Comparison of ENCODE assay signal across 12 mouse cellular contexts in genomic region chr6:145457066-145457465, GRCm38 (mm10).
DNase-seq lines count a peak whose midpoint lies in the region; ATAC-seq and TF ChIP-seq lines count a peak whose summit lies in the region.
"Had no signal": no experiment of that assay in that cellular context is flagged by ENCODE, and none has a peak within 500 bp of the region (broad histone marks: within the 10 kb centered on the region; RNA-seq: fewer than 3 reads in every experiment).

No protein-coding gene starts in this region.

- H3K4me1 ChIP-seq in testis, adult 2 months (ENCODE audit: control insufficient read depth, insufficient read depth, low read length) = no peaks in the 10 kb centered on the region
- H3K4me1 ChIP-seq in thymus, adult 2 months (replicated peaks; ENCODE audit: control insufficient read depth, insufficient read depth, low read length) = no peaks in the 10 kb centered on the region

- no peaks in the 10 kb centered on the region for H3K27me3 ChIP-seq in testis, adult 2 months (ENCODE audit: control insufficient read depth, insufficient read depth, low read length)
- H3K27me3 ChIP-seq in thymus, adult 2 months (ENCODE audit: control insufficient read depth, insufficient read depth, low read length) = no peaks in the 10 kb centered on the region

- TF ChIP-seq CTCF in testis, adult 2 months (IDR thresholded peaks at IDR 0.05; ENCODE audit: control insufficient read depth, insufficient read depth, insufficient replicate concordance, low read depth, low read length) = no peak
- no peak for TF ChIP-seq CTCF in thymus, adult 2 months (IDR thresholded peaks at IDR 0.05; ENCODE audit: borderline replicate concordance, control insufficient read depth, extremely low read depth, insufficient read depth, low read length, poor library complexity)

- peak overlapping the region; percentile 10; the same call in 1 of the 2 replicates for H3K27ac ChIP-seq in testis, adult 2 months (ENCODE audit: control insufficient read depth, insufficient read depth, low read depth, low read length)
- H3K27ac ChIP-seq in thymus, adult 2 months (ENCODE audit: control insufficient read depth, insufficient read depth, low read length) = no peak overlapping the region
- H3K27ac ChIP-seq: limb, embryonic 13.5 days had no signal

- no peaks in the 10 kb centered on the region for H3K36me3 ChIP-seq in testis, adult 2 months (ENCODE audit: control insufficient read depth, insufficient read depth, low read length)
- H3K36me3 ChIP-seq in thymus, adult 2 months (ENCODE audit: control insufficient read depth, insufficient read depth, low read length) = no peaks in the 10 kb centered on the region
- H3K36me3 ChIP-seq: limb, embryonic 13.5 days had no signal

- no peak overlapping the region for H3K4me3 ChIP-seq in testis, adult 2 months (ENCODE audit: control insufficient read depth, low read depth, low read length)
- H3K4me3 ChIP-seq in thymus, adult 2 months (ENCODE audit: control insufficient read depth, insufficient read depth, low read length) = no peak overlapping the region
- H3K4me3 ChIP-seq: erythroblast, embryonic 14.5 days; limb, embryonic 13.5 days had no signal

- peak; percentile 44 to 76 for DNase-seq in adrenal gland, adult (ENCODE audit: inconsistent age in 2 of 2, low spot score in 1 of 2)
- no peak for DNase-seq in adrenal gland, postnatal 4 days (ENCODE audit: low spot score in 2 of 2)
- no peak for DNase-seq in testis, postnatal 10 days (ENCODE audit: low spot score)
- peak; percentile 69 for DNase-seq in heart, postnatal 4 days
- no peak for DNase-seq in thymus, adult 2 months
- DNase-seq: gastrocnemius, postnatal 10 days; layer of hippocampus, postnatal 36 days had no signal

- ATAC-seq in granulocyte monocyte progenitor cell, adult 5-6 weeks (replicated peaks; ENCODE audit: poor library complexity, severe bottlenecking) = no peak
- no peak for ATAC-seq in megakaryocyte, adult 5-6 weeks (ENCODE audit: poor library complexity, severe bottlenecking)

- no peak for TF ChIP-seq POLR2A in testis, adult 2 months (IDR thresholded peaks at IDR 0.05; ENCODE audit: control insufficient read depth, low read depth, low read length)
- TF ChIP-seq POLR2A in thymus, adult 2 months (IDR thresholded peaks at IDR 0.05; ENCODE audit: control insufficient read depth, extremely low read depth, insufficient read depth, low read length, poor library complexity) = no peak

- 90% methylated on average over 15 of the region's 15 CpGs for WGBS in thymus, adult 2 months

Comparison
In these comparisons a context has a peak if more than half of its experiments do, and no peak if none do; other contexts are left out.
1. DNase-seq: peak in adrenal gland, adult (2 of 2) and heart, postnatal 4 days (single experiment); none in adrenal gland, postnatal 4 days (0 of 2), testis, postnatal 10 days (single experiment) and thymus, adult 2 months (single experiment).